Mouse (Mus musculus) small intestine, adult 2 months (tissue): ENCODE results near the gene Pcare.

Experiments
- CTCF ChIP-seq: fragments of 200-500 bp; IDR thresholded peaks from 2 replicates; pipeline ENCODE4 v1.5.1; 2012; ENCODE audit warnings: low read depth, mild to moderate bottlenecking, control low read depth, inconsistent platforms, low read length, moderate library complexity, mixed read lengths; ENCODE audit not compliant: insufficient replicate concordance, insufficient read length; ENCODE audit errors: extremely low read depth
- POLR2A ChIP-seq: fragments of 200-500 bp; IDR thresholded peaks from 2 replicates; pipeline ENCODE4 v1.6.1; 2012; ENCODE audit warnings: low read depth, mild to moderate bottlenecking, control low read depth, inconsistent platforms, low read length, moderate library complexity

DNA sequence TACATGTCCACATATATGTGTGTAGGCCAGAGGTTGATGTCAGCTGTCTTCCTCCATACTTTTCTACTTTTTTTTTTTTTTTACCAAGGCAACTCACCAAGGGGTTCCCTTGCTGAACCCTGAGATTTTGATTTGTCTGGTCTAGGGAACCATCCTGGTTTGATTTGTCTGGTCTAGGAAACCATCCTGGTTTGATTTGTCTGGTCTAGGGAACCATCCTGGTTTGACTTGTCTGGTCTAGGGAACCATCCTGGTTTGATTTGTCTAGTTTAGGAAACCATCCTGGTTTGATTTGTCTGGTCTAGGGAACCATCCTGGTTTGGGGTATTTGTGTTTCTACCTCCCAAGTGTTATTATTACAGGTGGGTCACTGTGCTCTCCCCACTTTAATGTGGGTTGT lies 33.8 kb upstream of the Pcare start:
- TF ChIP-seq POLR2A, result no peak
- no peak for TF ChIP-seq CTCF
